Mouse (Mus musculus) heart, embryonic 12.5 days (tissue): ENCODE measurements around the gene Dll1. TPM values are rescaled to one million over a fixed set of nuclear protein-coding genes. Genes with fewer than 3 reads are reported as not detected.
A peak's percentile ranks its signal among the peaks of the same experiment; 100 is the strongest.

Source experiments
- ATAC-seq: fragments of 200-750 bp; cut with Nextera tagmentation; 2 replicates; pipeline ENCODE4 v1.8.0; 2017; ENCODE audit warnings: moderate TSS enrichment, moderate library complexity; ENCODE audit not compliant: insufficient number of reproducible peaks, low FRiP score
- H3K27ac ChIP-seq: fragments of 300-500 bp; sonication (generic); 2 replicates; pipeline ENCODE4 v1.5.1; 2016; ENCODE audit warnings: mild to moderate bottlenecking, moderate library complexity; ENCODE audit not compliant: poor library complexity, severe bottlenecking
- H3K27me3 ChIP-seq: fragments of 300-500 bp; sonication (generic); replicated peaks from 2 replicates; pipeline ENCODE4 v1.6.1; 2016; ENCODE audit warnings: mild to moderate bottlenecking, moderate library complexity
- H3K36me3 ChIP-seq: fragments of 300-500 bp; sonication (generic); 2 replicates; pipeline ENCODE4 v1.6.1; 2016; ENCODE audit warnings: mild to moderate bottlenecking, moderate library complexity
- H3K4me1 ChIP-seq: fragments of 300-500 bp; sonication (generic); replicated peaks from 2 replicates; pipeline ENCODE4 v1.6.1; 2016; ENCODE audit warnings: mild to moderate bottlenecking
- H3K4me2 ChIP-seq: fragments of 300-500 bp; sonication (generic); 2 replicates; pipeline ENCODE4 v1.6.1; 2016; ENCODE audit warnings: mild to moderate bottlenecking, moderate library complexity
- H3K4me3 ChIP-seq: fragments of 300-500 bp; sonication (generic); 2 replicates; pipeline ENCODE4 v1.5.1; 2016; ENCODE audit warnings: mild to moderate bottlenecking
- H3K9ac ChIP-seq: fragments of 300-500 bp; sonication (generic); 2 replicates; pipeline ENCODE4 v1.6.1; 2016; ENCODE audit warnings: mild to moderate bottlenecking, moderate library complexity
- H3K9me3 ChIP-seq: fragments of 300-500 bp; sonication (generic); replicated peaks from 2 replicates; pipeline ENCODE4 v1.6.1; 2016; ENCODE audit warnings: mild to moderate bottlenecking, moderate library complexity
- WGBS: fragments of 180-500 bp; shearing (Covaris S2); methylation state at CpG from one replicate; pipeline ENCODE4 v1.1.7; 2016; 5-methylcytosine and 5-hydroxymethylcytosine counted together
- polyA plus RNA-seq: library from polyadenylated mRNA; unstranded; fragments of >200 nt; fragmentation: Nextera tagmentation; extraction: Ambion mirVana; gene quantifications from 2 replicates; pipeline ENCODE4 v1.2.1, GENCODE M21; 2016

Gene Dll1
- polyA plus RNA-seq, 1 experiment from 2014 or later: 11.8 TPM

DNA sequence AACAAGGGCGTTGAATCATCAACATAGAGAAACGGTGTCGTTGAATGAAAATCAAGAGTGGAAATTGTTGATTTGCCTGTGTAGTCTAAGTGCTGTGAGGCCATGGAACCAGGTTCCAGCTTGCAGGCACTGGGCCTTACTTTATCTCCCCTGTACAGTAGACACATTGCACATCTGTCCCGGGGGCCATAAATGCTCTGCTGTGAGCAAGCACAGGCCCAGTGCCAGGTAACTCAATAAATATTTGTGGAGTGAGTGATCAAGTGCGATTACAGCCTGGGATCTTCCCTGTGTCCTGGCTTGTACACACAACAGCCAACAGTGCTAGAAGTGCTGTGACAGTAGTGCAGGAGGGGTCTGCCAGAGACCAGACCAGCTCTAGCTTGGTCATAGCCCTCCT is 20.1 kb downstream of the Dll1 start:
- no peak for ATAC-seq
- H3K9ac ChIP-seq: no peak overlapping the region
- H3K4me2 ChIP-seq: no peak overlapping the region
- no peak overlapping the region for H3K27ac ChIP-seq
- H3K4me3 ChIP-seq: no peak overlapping the region
- 0 out of 2 replicates have a peak, but pooled peaks cover under 1% of the 10 kb centered on the region for H3K27me3 ChIP-seq
- H3K36me3 ChIP-seq: no peaks in the 10 kb centered on the region
- no peaks in the 10 kb centered on the region for H3K4me1 ChIP-seq
- 77% methylated on average over 5 of the region's 5 CpGs for WGBS
- H3K9me3 ChIP-seq: no peaks in the 10 kb centered on the region

DNA sequence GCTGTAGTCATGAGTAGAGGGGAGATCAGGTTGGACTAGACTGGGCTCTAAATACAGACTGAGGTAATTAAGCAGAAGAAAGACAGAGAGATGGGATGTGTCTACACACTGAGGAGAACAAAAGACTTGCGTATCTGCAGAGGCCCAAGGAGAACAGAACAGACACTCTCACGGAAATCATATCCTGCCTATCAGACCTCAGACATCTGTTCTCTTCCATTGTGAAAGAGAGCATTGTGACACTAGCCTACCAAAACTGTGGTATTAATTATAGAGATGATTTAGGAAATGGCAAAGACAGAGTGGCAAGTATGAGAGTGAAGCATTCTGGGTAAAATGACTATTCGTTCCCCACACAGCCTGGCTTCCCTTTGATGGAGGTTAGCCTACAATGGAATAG is 21.6 kb downstream of the Dll1 start:
- no peak overlapping the region for H3K4me2 ChIP-seq
- H3K27me3 ChIP-seq: 0 out of 2 replicates have a peak, but pooled peaks cover 6% of the 10 kb centered on the region
- ATAC-seq: no peak
- H3K36me3 ChIP-seq: no peaks in the 10 kb centered on the region
- H3K27ac ChIP-seq: no peak overlapping the region
- 83% methylated on average over 3 of the region's 3 CpGs for WGBS
- no peak overlapping the region for H3K4me3 ChIP-seq
- no peak overlapping the region for H3K9ac ChIP-seq
- H3K4me1 ChIP-seq: no peaks in the 10 kb centered on the region
- H3K9me3 ChIP-seq: no peaks in the 10 kb centered on the region

DNA sequence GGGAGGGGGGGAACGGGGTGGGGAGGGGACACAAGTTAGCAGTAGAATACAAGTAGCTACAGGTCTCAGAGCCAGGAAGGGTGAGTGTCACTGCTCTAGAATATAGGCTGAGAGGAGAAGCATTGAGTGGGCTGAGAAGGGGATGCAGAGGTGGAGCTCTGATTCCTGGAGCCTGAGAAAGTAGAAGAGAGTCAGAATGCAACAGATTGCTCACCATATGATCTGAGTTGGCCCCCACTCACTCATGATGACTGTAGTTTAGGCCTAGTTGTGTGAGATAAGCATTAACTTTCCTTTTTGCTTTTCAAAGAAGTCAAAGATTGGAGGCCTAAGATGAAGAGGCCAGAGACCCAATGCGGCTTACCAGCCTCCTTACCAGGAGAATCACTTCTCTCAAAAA is 22.7 kb downstream of the Dll1 start:
- Histone ChIP-seq H3K4me2 (no peak overlapping the region), H3K4me1 (no peaks in the 10 kb centered on the region), H3K9me3 (no peaks in the 10 kb centered on the region), H3K9ac (no peak overlapping the region), H3K27ac (no peak overlapping the region), H3K36me3 (no peaks in the 10 kb centered on the region), H3K27me3 (0 out of 2 replicates have a peak, but pooled peaks cover 6% of the 10 kb centered on the region), H3K4me3 (no peak overlapping the region)
- ATAC-seq: no peak
- 71% methylated on average over 2 of the region's 2 CpGs for WGBS

DNA sequence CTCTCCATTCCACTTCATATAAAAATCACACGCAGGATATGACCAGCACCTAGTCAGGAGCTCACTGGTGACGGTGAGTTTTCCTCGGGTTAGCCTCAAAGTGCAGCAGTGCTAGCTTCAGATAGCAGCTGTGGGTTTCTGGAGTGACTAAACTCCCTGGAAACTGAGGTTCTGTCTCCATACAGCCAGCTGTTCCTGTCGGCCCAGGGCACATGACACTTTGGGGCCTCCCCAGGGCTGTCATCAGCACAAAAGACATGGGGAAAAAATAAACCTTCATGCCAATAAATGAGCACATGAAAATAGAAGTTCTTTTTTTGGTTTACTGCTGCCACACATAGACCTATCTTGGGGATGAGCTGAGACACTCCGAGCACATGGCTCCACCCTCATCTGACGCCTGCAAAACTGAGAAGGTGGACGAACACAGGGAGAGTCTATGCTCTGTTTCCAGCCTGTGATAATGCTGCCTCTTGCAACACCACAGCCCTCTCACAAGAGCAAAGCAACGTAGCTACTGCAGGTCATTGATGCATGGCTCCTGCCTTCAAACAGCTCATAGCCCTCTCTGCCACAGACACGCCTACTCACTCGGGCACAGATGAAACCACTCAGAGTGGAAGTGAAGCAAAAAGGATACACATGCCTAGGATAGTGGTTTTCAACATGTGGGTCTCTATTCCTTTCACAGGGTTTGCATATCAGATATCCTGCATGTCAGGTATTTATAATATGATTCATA is 23.6 kb downstream of the Dll1 start:
- H3K36me3 ChIP-seq: no peaks in the 10 kb centered on the region
- no peaks in the 10 kb centered on the region for H3K9me3 ChIP-seq
- H3K4me1 ChIP-seq: no peaks in the 10 kb centered on the region
- H3K27me3 ChIP-seq: 0 out of 2 replicates have a peak, but pooled peaks cover 6% of the 10 kb centered on the region
- H3K9ac ChIP-seq: no peak overlapping the region
- no peak overlapping the region for H3K27ac ChIP-seq
- ATAC-seq: no peak
- no peak overlapping the region for H3K4me2 ChIP-seq
- H3K4me3 ChIP-seq: no peak overlapping the region
- 56% methylated on average over 10 of the region's 10 CpGs for WGBS

DNA sequence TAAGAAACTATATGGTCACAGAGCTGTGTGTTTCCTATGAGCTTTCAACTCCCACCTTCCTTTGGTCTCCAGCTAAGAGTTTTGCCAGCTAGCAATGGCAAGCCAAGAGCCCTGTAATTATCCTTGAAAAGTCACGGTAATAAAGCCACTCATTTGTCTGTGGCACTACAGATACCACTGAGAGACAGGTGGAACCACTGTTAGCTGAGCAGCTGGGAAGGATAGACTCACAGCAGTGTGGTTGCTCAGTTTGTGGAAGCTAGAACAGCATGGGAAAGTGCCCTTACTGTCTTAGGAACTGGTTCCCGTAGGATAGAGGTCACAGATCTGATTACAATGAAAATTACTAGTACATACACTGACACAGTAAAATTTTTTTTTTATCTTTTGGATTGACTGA is 26.5 kb downstream of the Dll1 start:
- H3K4me1 ChIP-seq: no peaks in the 10 kb centered on the region
- ATAC-seq: no peak

DNA sequence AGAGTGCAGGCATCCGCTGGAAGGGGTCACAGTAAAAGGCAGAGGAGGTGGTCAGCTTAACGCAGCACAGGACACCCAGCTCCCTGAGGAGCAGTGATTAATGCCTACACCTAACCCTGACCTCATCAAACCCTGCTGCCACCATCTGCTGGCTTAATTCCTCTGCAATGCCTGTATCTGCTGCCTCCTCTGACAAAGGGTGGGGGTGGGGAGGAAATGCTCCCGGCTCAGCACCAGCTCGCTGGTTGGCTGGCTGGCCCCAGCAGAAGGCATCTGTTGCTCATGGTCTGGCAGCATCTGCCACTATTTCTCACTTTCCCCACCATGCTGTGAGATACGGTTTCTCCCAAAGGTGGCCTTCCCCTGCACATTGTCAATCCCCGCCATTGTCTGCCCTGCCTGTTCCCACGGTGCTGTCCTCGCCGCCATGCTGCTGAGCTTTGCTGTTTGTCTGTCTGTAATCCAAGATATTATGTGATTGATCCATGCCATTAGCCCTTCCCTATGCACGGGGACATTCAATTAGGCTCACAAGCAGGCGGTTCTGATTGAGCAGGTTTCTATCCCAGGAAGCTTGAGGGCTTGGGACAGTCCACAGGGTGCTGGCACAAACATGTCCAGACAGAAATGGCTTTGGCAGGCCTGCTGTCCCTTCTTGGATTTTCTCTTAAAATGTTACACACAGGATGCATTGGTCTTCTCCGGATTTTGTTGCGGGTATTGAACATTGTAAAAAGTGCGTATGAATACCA is 33.4 kb downstream of the Dll1 start:
- H3K4me1 ChIP-seq: peaks cover 7% of the 10 kb centered on the region
- no peak overlapping the region for H3K27ac ChIP-seq
- no peak overlapping the region for H3K9ac ChIP-seq
- no peaks in the 10 kb centered on the region for H3K9me3 ChIP-seq
- WGBS: 26% methylated on average over 14 of the region's 14 CpGs
- 0 out of 2 replicates have a peak, but pooled peaks have one; percentile 42 for ATAC-seq
- 0 out of 2 replicates have a peak overlapping the region, but pooled peaks have one; percentile 7 for H3K4me3 ChIP-seq
- peak overlapping the region; percentile 57 for H3K4me2 ChIP-seq
- no peaks in the 10 kb centered on the region for H3K36me3 ChIP-seq
- no peaks in the 10 kb centered on the region for H3K27me3 ChIP-seq

More for the DNA sequence above, 26.5 kb downstream of the Dll1 start:
- Histone ChIP-seq H3K4me2 (no peak overlapping the region), H3K27me3 (0 out of 2 replicates have a peak, but pooled peaks cover 6% of the 10 kb centered on the region), H3K36me3 (no peaks in the 10 kb centered on the region), H3K9ac (no peak overlapping the region), H3K4me3 (no peak overlapping the region), H3K9me3 (no peaks in the 10 kb centered on the region), H3K27ac (no peak overlapping the region)
- WGBS: 69% methylated on average over 2 of the region's 2 CpGs

DNA sequence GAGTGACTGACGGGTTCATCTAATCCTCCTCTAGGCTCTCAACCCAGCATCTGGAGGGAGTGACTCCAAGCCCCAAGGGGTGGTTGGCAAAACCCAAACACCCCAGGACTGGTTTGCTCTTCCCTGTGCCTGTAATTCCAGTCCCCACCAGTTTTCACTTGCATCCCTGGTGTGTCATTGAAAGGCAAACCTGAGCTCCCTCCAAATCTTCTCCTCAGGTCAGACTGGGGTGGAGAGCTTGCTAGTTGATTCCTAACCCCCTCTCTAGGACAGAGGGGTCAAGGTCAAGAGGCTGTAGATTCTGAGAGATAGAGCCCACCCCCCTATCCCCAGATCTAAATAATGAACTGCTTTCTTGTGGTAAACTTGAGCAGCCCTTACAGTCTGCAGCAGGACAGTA is 38.8 kb downstream of the Dll1 start:
- peaks cover 3% of the 10 kb centered on the region; the same call in 1 of the 2 replicates for H3K9me3 ChIP-seq
- ATAC-seq: no peak
- no peak overlapping the region for H3K9ac ChIP-seq
- 71% methylated on average over 1 of the region's 1 CpGs for WGBS
- H3K4me1 ChIP-seq: peaks cover under 1% of the 10 kb centered on the region; the same call in 1 of the 2 replicates
- no peaks in the 10 kb centered on the region for H3K27me3 ChIP-seq
- no peaks in the 10 kb centered on the region for H3K36me3 ChIP-seq
- H3K27ac ChIP-seq: no peak overlapping the region
- H3K4me2 ChIP-seq: no peak overlapping the region
- H3K4me3 ChIP-seq: no peak overlapping the region

DNA sequence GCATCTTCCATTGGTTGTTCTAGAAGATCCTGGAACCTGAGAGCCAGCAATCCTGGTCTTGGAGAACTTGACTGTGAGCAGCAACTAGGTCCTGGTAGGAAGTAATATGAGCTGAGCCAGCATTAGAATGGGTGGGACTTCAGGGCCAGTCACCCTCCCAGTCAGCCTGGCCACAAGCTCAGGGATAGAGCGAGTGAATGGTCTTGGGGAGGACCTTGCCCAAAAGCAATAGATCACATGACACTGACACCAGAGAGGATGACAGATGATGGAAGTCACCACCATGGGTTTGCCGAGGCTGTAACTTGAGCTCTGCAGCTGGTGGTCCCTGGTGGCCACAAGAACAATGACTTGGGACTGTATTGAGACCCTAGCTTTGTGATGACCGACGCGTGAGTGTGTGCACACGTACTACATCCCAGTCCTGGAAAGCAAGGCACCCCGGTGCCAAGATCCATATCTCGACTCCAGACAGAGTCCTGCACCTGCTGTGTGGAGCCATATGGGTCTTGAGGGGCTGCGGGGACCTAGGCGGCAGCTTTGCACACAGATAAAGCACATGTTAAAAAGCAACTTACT is 46.8 kb downstream of the Dll1 start:
- Histone ChIP-seq H3K4me1 (no peaks in the 10 kb centered on the region), H3K27ac (no peak overlapping the region), H3K36me3 (no peaks in the 10 kb centered on the region), H3K27me3 (no peaks in the 10 kb centered on the region), H3K4me3 (no peak overlapping the region), H3K4me2 (no peak overlapping the region), H3K9me3 (no peaks in the 10 kb centered on the region), H3K9ac (no peak overlapping the region)
- no peak for ATAC-seq
- WGBS: 69% methylated on average over 10 of the region's 10 CpGs

DNA sequence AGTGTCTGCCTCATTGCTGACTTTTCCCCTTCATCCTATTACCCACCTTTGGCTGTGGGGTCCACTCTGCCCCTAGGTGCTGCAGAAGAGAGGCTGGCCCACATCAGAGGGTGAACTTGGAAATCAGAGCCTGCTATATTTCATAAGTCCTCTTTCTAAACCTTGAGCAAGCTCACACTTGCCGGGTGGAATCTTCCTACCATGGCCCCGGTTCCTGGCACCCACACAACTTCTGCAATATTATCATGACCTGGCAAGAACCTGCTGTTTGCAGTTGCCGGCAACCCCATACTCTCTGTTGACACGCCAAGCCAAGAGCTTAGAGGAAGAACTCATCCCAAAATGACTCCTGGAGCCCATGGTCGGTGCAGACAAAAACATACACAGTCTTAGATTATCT is 49.6 kb downstream of the Dll1 start:
- no peak overlapping the region for H3K4me3 ChIP-seq
- no peaks in the 10 kb centered on the region for H3K27me3 ChIP-seq
- H3K27ac ChIP-seq: no peak overlapping the region
- H3K9ac ChIP-seq: no peak overlapping the region
- peaks cover 7% of the 10 kb centered on the region; the same call in 1 of the 2 replicates for H3K4me1 ChIP-seq
- H3K36me3 ChIP-seq: no peaks in the 10 kb centered on the region
- WGBS: 79% methylated on average over 5 of the region's 5 CpGs
- no peaks in the 10 kb centered on the region for H3K9me3 ChIP-seq
- no peak for ATAC-seq
- H3K4me2 ChIP-seq: no peak overlapping the region

DNA sequence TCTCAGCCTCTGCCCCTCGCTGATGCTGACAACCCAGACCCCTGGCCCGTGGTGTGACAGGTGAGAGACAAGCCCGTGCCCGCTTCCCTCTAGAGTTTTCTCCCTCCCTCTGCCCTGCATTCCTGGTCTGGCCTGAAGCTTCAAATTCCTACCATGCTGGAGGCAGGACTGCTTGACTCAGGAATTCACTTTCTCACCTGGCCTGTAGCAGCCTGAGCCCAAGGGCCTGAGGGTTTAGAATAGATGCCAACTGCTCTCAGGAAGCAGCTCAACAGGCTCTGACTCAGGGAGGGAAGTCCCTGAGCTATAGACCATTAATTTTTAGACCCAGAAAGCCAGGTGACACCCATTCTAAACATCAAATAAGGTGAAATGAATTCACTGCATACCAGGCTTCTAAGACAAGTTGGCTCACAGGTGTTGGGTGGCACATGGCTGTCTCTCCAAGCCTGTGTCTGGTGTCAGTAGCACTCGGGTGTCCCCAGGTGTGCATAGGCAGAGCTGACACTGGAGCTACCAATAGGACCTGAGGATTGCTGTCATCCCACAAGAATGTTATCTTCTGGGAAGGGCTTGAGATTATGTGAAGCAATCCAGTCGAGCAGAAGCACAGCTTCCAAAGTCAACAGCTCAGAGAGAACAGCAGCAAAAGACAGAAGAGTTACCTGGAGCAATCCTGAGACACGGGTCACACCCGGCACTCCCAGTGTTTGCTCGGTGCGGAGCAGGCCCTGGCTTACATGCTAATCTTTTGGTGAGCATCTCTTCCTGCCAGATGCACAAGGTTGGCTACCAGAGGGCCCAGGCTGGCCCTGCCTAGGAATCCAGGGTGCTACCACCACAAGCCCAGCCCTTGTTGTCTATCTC is 50.5 kb downstream of the Dll1 start:
- Histone ChIP-seq H3K27me3 (no peaks in the 10 kb centered on the region), H3K27ac (no peak overlapping the region), H3K4me3 (no peak overlapping the region), H3K9ac (no peak overlapping the region), H3K4me2 (no peak overlapping the region), H3K9me3 (no peaks in the 10 kb centered on the region), H3K36me3 (no peaks in the 10 kb centered on the region), H3K4me1 (peaks cover 7% of the 10 kb centered on the region; the same call in 1 of the 2 replicates)
- 0 out of 2 replicates have a peak, but pooled peaks have one; percentile 18 for ATAC-seq
- 57% methylated on average over 10 of the region's 10 CpGs for WGBS
